Mouse (Mus musculus) MEL (cell line): Measurements from ENCODE around the gene Ttl. TPM values are rescaled to one million over a fixed set of nuclear protein-coding genes. Genes with fewer than 3 reads are reported as not detected.

Experiments
- DNase-seq: peaks from one replicate; pipeline ENCODE4 v3.0.0; 2011; ENCODE audit warnings: low read depth, low spot score
- H3K27ac ChIP-seq: 2 replicates; pipeline ENCODE4 v1.5.1; 2012; ENCODE audit warnings: low read depth, mild to moderate bottlenecking, control low read depth, low read length, moderate library complexity; ENCODE audit not compliant: control insufficient read depth
- H3K27me3 ChIP-seq, 2 experiments: fragments of 150-350 bp in 1 of 2; sonication (generic) in 1 of 2; 2 replicates each; pipeline ENCODE4 v1.6.1; 2012; ENCODE audit warnings: low read length in 2 of 2, mild to moderate bottlenecking in 2 of 2, improper control_type of control experiment in 1 of 2, moderate library complexity in 1 of 2; ENCODE audit not compliant: insufficient read depth in 2 of 2, control insufficient read depth in 1 of 2
- H3K36me3 ChIP-seq, 2 experiments: 2 replicates each; pipeline ENCODE4 v1.6.1; 2012 to 2014; ENCODE audit warnings: low read length in 2 of 2, improper control_type of control experiment in 1 of 2, inconsistent platforms in 1 of 2, mild to moderate bottlenecking in 1 of 2; ENCODE audit not compliant: insufficient read depth in 2 of 2, control insufficient read depth in 1 of 2
- H3K4me1 ChIP-seq, 2 experiments: fragments of 150-350 bp in 1 of 2; sonication (generic) in 1 of 2; 2 replicates each; pipeline ENCODE4 v1.6.1; 2012; ENCODE audit warnings: low read length in 2 of 2, improper control_type of control experiment in 1 of 2, mild to moderate bottlenecking in 1 of 2; ENCODE audit not compliant: insufficient read depth in 2 of 2, control insufficient read depth in 1 of 2
- H3K4me3 ChIP-seq, 2 experiments: fragments of 150-350 bp in 1 of 2; sonication (generic) in 1 of 2; 2 replicates each; pipeline ENCODE4 v1.5.1; 2012; ENCODE audit warnings: low read depth in 2 of 2, low read length in 2 of 2, mild to moderate bottlenecking in 2 of 2, moderate library complexity in 2 of 2, control low read depth in 1 of 2, improper control_type of control experiment in 1 of 2; ENCODE audit not compliant: control insufficient read depth in 1 of 2, insufficient read depth in 1 of 2
- H3K79me2 ChIP-seq: 2 replicates; pipeline ENCODE4 v1.6.1; 2012; ENCODE audit warnings: mild to moderate bottlenecking, low read length, moderate library complexity; ENCODE audit not compliant: control insufficient read depth, poor library complexity, insufficient read depth
- H3K9ac ChIP-seq: 2 replicates; pipeline ENCODE4 v1.6.1; 2012; ENCODE audit warnings: low read depth, mild to moderate bottlenecking, control low read depth, low read length, moderate library complexity; ENCODE audit not compliant: control insufficient read depth, poor library complexity, severe bottlenecking
- H3K9me3 ChIP-seq: fragments of 150-350 bp; sonication (generic); replicated peaks from 2 replicates; pipeline ENCODE4 v1.6.1; 2012; ENCODE audit warnings: mild to moderate bottlenecking, low read length, improper control_type of control experiment, moderate library complexity; ENCODE audit not compliant: insufficient read depth
- CHD2 ChIP-seq: IDR thresholded peaks from 2 replicates; pipeline ENCODE4 v1.6.1; 2011; ENCODE audit warnings: low read length, improper control_type of control experiment
- E2F4 ChIP-seq: IDR thresholded peaks from 2 replicates; pipeline ENCODE4 v1.6.1; 2011; ENCODE audit warnings: low read depth, low read length, improper control_type of control experiment, borderline replicate concordance
- ELF1 ChIP-seq: IDR thresholded peaks from 2 replicates; pipeline ENCODE4 v1.6.1; 2014; ENCODE audit warnings: low read depth, mild to moderate bottlenecking, inconsistent platforms, low read length, improper control_type of control experiment, moderate library complexity
- MAFK ChIP-seq: IDR thresholded peaks from 2 replicates; pipeline ENCODE4 v1.6.1; 2011; ENCODE audit warnings: low read depth, mild to moderate bottlenecking, low read length, improper control_type of control experiment, borderline replicate concordance
- MAZ ChIP-seq: IDR thresholded peaks from 2 replicates; pipeline ENCODE4 v1.6.1; 2012; ENCODE audit warnings: low read depth, mild to moderate bottlenecking, inconsistent platforms, low read length, improper control_type of control experiment
- MEF2A ChIP-seq: IDR thresholded peaks from 2 replicates; pipeline ENCODE4 v1.6.1; 2014; ENCODE audit warnings: low read depth, mild to moderate bottlenecking, inconsistent platforms, low read length, improper control_type of control experiment; ENCODE audit not compliant: poor library complexity, insufficient replicate concordance, severe bottlenecking; ENCODE audit errors: extremely low read depth
- MXI1 ChIP-seq: IDR thresholded peaks from 2 replicates; pipeline ENCODE4 v1.6.1; 2011; ENCODE audit warnings: mild to moderate bottlenecking, low read depth, low read length, improper control_type of control experiment
- MYC ChIP-seq: IDR thresholded peaks from 2 replicates; pipeline ENCODE4 v1.6.1; 2011; ENCODE audit warnings: low read depth, mild to moderate bottlenecking, low read length, improper control_type of control experiment, moderate library complexity
- NELFE ChIP-seq: IDR thresholded peaks from 2 replicates; pipeline ENCODE4 v1.6.1; 2011; ENCODE audit warnings: low read depth, low read length, improper control_type of control experiment
- POLR2A ChIP-seq, 2 experiments: IDR thresholded peaks; 2 replicates each; pipeline ENCODE4 v1.6.1; 2011 to 2012; ENCODE audit warnings: low read length in 2 of 2, mild to moderate bottlenecking in 2 of 2, control low read depth in 1 of 2, improper control_type of control experiment in 1 of 2, low read depth in 1 of 2, moderate library complexity in 1 of 2; ENCODE audit not compliant: control insufficient read depth in 1 of 2, insufficient read depth in 1 of 2, poor library complexity in 1 of 2
- POLR2AphosphoS5 ChIP-seq: IDR thresholded peaks from 2 replicates; pipeline ENCODE4 v1.6.1; 2012; ENCODE audit warnings: low read depth, borderline replicate concordance, mild to moderate bottlenecking, inconsistent platforms, low read length, moderate library complexity, mixed read lengths
- SMC3 ChIP-seq: IDR thresholded peaks from 2 replicates; pipeline ENCODE4 v1.6.1; 2011; ENCODE audit warnings: low read depth, low read length, improper control_type of control experiment
- TBP ChIP-seq: IDR thresholded peaks from 2 replicates; pipeline ENCODE4 v1.8.0; 2011; ENCODE audit warnings: low read depth, low read length, improper control_type of control experiment
- TCF12 ChIP-seq: IDR thresholded peaks from 2 replicates; pipeline ENCODE4 v1.6.1; 2014; ENCODE audit warnings: low read depth, mild to moderate bottlenecking, inconsistent platforms, low read length, improper control_type of control experiment, moderate library complexity
- USF1 ChIP-seq: IDR thresholded peaks from 2 replicates; pipeline ENCODE4 v1.6.1; 2014; ENCODE audit warnings: low read depth, mild to moderate bottlenecking, inconsistent platforms, low read length, improper control_type of control experiment, moderate library complexity
- USF2 ChIP-seq, 2 experiments: IDR thresholded peaks; 2 replicates each; pipeline ENCODE4 v1.6.1; 2011 to 2012; ENCODE audit warnings: improper control_type of control experiment in 2 of 2, low read length in 2 of 2, borderline replicate concordance in 1 of 2, inconsistent platforms in 1 of 2, low read depth in 1 of 2, mild to moderate bottlenecking in 1 of 2; ENCODE audit not compliant: insufficient read depth in 1 of 2
- ZC3H11A ChIP-seq: IDR thresholded peaks from 2 replicates; pipeline ENCODE4 v1.6.1; 2012; ENCODE audit warnings: low read depth, mild to moderate bottlenecking, inconsistent platforms, low read length, improper control_type of control experiment
- ZMIZ1 ChIP-seq: IDR thresholded peaks from 2 replicates; pipeline ENCODE4 v1.6.1; 2012; ENCODE audit warnings: low read depth, mild to moderate bottlenecking, inconsistent platforms, low read length, improper control_type of control experiment, moderate library complexity
- ZNF384 ChIP-seq: IDR thresholded peaks from 2 replicates; pipeline ENCODE4 v1.6.1; 2012; ENCODE audit warnings: low read depth, mild to moderate bottlenecking, inconsistent platforms, low read length, improper control_type of control experiment
- polyA plus RNA-seq, 2 experiments: library from polyadenylated mRNA; stranded (reverse) in 1 of 2; unstranded in 1 of 2; fragments of >175 nt in 1 of 2; fragments of >200 nt in 1 of 2; gene quantifications; 2 replicates each; pipeline versions ENCODE4 v1.2.1 to v1.2.4; 2012; ENCODE audit warnings: low replicate concordance in 2 of 2, low read depth in 1 of 2; ENCODE audit not compliant: insufficient read length in 2 of 2, insufficient read depth in 1 of 2, missing spikeins in 1 of 2
- total RNA-seq: library from RNA; depleted of rRNA; stranded (reverse); fragments of 300-350 nt; gene quantifications from 2 replicates; pipeline ENCODE4 v1.2.3, GENCODE M21; 2012

Ttl gene
- total and polyA plus RNA-seq, 3 experiments = 5.7 to 9.3 TPM; not detected in 1

GRCm38 (mm10) chr2:129047811-129048210 is 17.9 kb upstream of the Ttl start, which contains the start of gene Vinac1:
Vinac1 (minus strand) TSS chr2:129048172.
- Histone ChIP-seq H3K9me3 (no peaks in the 10 kb centered on the region), H3K36me3 (no peaks in the 10 kb centered on the region), H3K9ac (no peak within 1 kb of the TSS), H3K27me3 (peaks cover 0 to 6% of the 10 kb centered on the region in 2 experiments; a peak in 3 of 4 replicates), H3K4me3 (no peak within 1 kb of the TSS), H3K79me2 (no peaks in the 10 kb centered on the region), H3K27ac (no peak within 1 kb of the TSS), H3K4me1 (no peaks in the 10 kb centered on the region)
- TF ChIP-seq USF1 = no peak
- TF ChIP-seq POLR2A (IDR thresholded peaks at IDR 0.05; ENCODE audit: control insufficient read depth in 1 of 2, insufficient read depth in 1 of 2, low read depth in 1 of 2, low read length in 2 of 2, poor library complexity in 1 of 2) = no peak
- no peak for TF ChIP-seq ZNF384
- TF ChIP-seq NELFE = no peak
- TF ChIP-seq ZC3H11A = no peak
- no peak for TF ChIP-seq MAZ
- no peak for TF ChIP-seq E2F4
- TF ChIP-seq POLR2AphosphoS5 = no peak
- no peak for TF ChIP-seq SMC3
- no peak for TF ChIP-seq TCF12
- no peak for TF ChIP-seq TBP
- no peak for TF ChIP-seq ZMIZ1
- no peak for TF ChIP-seq MAFK
- TF ChIP-seq MEF2A = no peak
- no peak for TF ChIP-seq MYC
- TF ChIP-seq ELF1 = no peak
- no peak for DNase-seq

- Histone ChIP-seq H3K27ac (no peak overlapping the region), H3K9me3 (no peaks in the 10 kb centered on the region), H3K79me2 (no peaks in the 10 kb centered on the region), H3K4me3 (no peak overlapping the region), H3K27me3 (peaks cover 0 to 2% of the 10 kb centered on the region in 2 experiments; a peak in 2 of 4 replicates), H3K36me3 (no peaks in the 10 kb centered on the region), H3K9ac (no peak overlapping the region), H3K4me1 (no peaks in the 10 kb centered on the region)
- TF ChIP-seq USF2 (IDR thresholded peaks at IDR 0.05; ENCODE audit: borderline replicate concordance in 1 of 2, insufficient read depth in 1 of 2, low read depth in 1 of 2, low read length in 2 of 2) = no peak
- no peak for TF ChIP-seq CHD2
- no peak for TF ChIP-seq MAZ
- no peak for TF ChIP-seq MXI1
- no peak for DNase-seq
Measured at GRCm38 (mm10) chr2:129052451-129052983, 13.2 kb upstream of the Ttl start.
